Mouse (Mus musculus) brain, embryonic 14.5 days (tissue): ENCODE measurements around the gene Rasgrf2.

ENCODE experiments used
- CTCF ChIP-seq: fragments of 200-500 bp; IDR thresholded peaks from 2 replicates; pipeline ENCODE4 v1.5.1; 2012; ENCODE audit warnings: inconsistent platforms, mild to moderate bottlenecking, moderate library complexity, borderline replicate concordance; ENCODE audit not compliant: insufficient read depth, insufficient read length; ENCODE audit errors: extremely low read depth
- POLR2A ChIP-seq: fragments of 200-500 bp; IDR thresholded peaks from 2 replicates; pipeline ENCODE4 v1.6.1; 2012; ENCODE audit warnings: mild to moderate bottlenecking, inconsistent platforms, borderline replicate concordance; ENCODE audit not compliant: poor library complexity, insufficient read depth, insufficient read length, severe bottlenecking; ENCODE audit errors: extremely low read depth

GRCm38 (mm10) chr13:91906338-91906737 lies 225.1 kb downstream of the Rasgrf2 start:
- TF ChIP-seq CTCF (no peak), POLR2A (no peak)
